Mouse (Mus musculus): ENCODE measurements around the gene 4930469K13Rik.

DNA sequence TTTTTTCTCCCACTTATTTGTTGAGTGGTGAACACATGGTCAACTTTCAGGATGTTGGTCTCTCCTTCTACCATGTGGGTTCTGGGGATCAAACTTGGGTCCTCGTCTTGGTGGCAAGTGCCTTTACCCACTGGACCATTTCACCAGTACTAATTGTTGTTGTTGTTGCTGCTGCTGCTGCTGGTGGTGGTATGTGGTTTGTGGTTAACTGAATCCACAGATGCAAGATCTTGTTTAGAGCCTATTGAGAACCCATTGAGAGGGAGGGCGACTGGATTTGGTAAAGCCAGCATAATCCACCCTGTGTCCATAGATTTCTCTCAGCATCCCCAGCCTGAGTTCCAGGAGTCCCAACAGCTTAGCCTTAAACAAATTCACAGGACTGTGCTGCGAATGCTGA is 97.9 kb downstream of the 4930469K13Rik start:
- TF ChIP-seq POLR2A (IDR thresholded peaks at IDR 0.05; ENCODE audit: low read depth, low read length) (no peak), CTCF (IDR thresholded peaks at IDR 0.05; ENCODE audit: extremely low read depth, insufficient read depth, insufficient read length, insufficient replicate concordance) (no peak)
